Mouse (Mus musculus): ENCODE measurements at regions not wholly inside any gene's neighbourhood (a gene's known extent, or its start where the extent isn't known, plus 50 kb on each side); places are given as distances from the start of the nearest gene placed in this dataset.

GRCm38 (mm10) chr6:94945715-94946114, 171.3 kb upstream of the Kbtbd8 start:
- TF ChIP-seq CTCF (IDR thresholded peaks at IDR 0.05; ENCODE audit: extremely low read depth, insufficient read depth, low read length): no peak
- TF ChIP-seq POLR2A (IDR thresholded peaks at IDR 0.05; ENCODE audit: extremely low read depth, insufficient read depth, low read length): no peak

Measured in cortical plate, adult 2 months (tissue).